Comparison of ENCODE assay signal across 18 mouse cellular contexts in the genomic region with DNA sequence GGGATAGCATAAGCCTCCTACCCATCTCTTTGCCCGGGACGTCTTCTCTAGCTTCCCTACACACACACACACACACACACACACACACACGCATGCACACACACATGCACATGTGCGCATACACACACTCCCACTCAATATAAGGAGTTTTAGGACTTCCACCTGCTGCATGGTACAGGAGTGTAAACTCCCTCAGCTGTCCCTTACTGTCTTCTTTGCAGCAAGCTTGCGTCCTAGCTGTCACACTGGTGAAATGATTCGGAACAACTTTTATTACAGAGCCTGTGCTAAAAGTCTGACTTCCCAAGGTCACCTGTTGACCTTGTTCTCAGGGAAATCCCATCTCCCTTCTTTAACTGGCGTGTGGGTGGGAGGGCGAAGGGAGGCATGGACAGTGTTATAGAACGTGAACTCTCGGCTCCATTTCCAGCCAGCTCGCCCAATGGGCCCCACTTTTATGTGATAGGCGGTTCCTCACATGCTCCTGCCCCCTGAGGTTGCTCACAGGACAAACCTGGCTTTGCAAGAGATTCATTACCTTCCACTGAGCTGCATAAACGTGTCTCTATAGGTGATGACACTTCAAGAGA.
"Had no signal": no experiment of that assay in that cellular context is flagged by ENCODE, and none has a peak within 500 bp of the region (broad histone marks: within the 10 kb centered on the region; RNA-seq: fewer than 3 reads in every experiment).

No protein-coding gene starts in this region.

- H3K27ac ChIP-seq: lung, embryonic 15.5 days; macrophage; midbrain, embryonic 13.5 days; midbrain, embryonic 15.5 days; neural tube, embryonic 12.5 days; stomach, embryonic 15.5 days; stomach, postnatal 0 days had no signal

- H3K27me3 ChIP-seq: lung, embryonic 15.5 days; megakaryocyte, embryonic 14.5 days; midbrain, embryonic 15.5 days; neural tube, embryonic 12.5 days; stomach, embryonic 15.5 days had no signal

- H3K9ac ChIP-seq: liver, postnatal 0 days; lung, embryonic 15.5 days; midbrain, embryonic 13.5 days; midbrain, embryonic 15.5 days; neural tube, embryonic 12.5 days; stomach, embryonic 15.5 days had no signal

- H3K36me3 ChIP-seq: lung, embryonic 15.5 days; midbrain, embryonic 13.5 days; midbrain, embryonic 15.5 days; neural tube, embryonic 12.5 days; stomach, embryonic 15.5 days had no signal

- DNase-seq: liver, postnatal 0 days; lung, adult 2 months; lung, postnatal 14 days; lung, postnatal 36 days; right cerebral cortex, postnatal 14 days; thymus, adult 2 months; thymus, postnatal 25 days; thymus, postnatal 4 days had no signal

- H3K9me3 ChIP-seq: lung, embryonic 15.5 days; midbrain, embryonic 13.5 days; midbrain, embryonic 15.5 days; neural tube, embryonic 12.5 days; stomach, embryonic 15.5 days had no signal

- H3K4me1 ChIP-seq: lung, embryonic 15.5 days; megakaryocyte, embryonic 14.5 days; midbrain, embryonic 15.5 days; neural tube, embryonic 12.5 days; stomach, embryonic 15.5 days had no signal

- H3K4me3 ChIP-seq: lung, embryonic 15.5 days; megakaryocyte, embryonic 14.5 days; midbrain, embryonic 13.5 days; midbrain, embryonic 15.5 days; neural tube, embryonic 12.5 days; stomach, embryonic 15.5 days had no signal

- H3K4me2 ChIP-seq: lung, embryonic 15.5 days; midbrain, embryonic 11.5 days; midbrain, embryonic 13.5 days; midbrain, embryonic 15.5 days; neural tube, embryonic 12.5 days; stomach, embryonic 15.5 days had no signal

- ATAC-seq: liver, postnatal 0 days; lung, postnatal 0 days; midbrain, embryonic 13.5 days; midbrain, embryonic 15.5 days had no signal
